ENCODE assay signal across 11 mouse cellular contexts in the genomic region with DNA sequence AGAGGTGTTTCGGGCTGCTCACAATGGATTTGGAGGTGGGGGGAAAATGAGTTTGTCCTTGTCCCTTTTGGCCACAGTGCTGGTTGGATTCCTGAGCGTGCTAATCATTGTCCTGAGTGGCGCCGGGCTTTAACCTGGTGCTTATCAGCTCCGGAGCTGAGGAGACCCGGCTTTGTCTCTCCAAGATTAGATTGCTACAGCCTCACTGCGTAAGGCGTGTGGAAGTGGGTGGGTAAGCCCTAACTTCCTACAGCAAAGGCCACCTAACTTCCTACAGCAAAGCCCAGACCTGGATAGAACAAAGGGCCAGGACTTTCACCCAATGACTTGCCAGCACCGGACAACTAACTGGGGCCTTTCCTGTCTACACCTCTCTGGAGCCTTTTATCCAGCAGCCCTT.
"Had no signal": no experiment of that assay in that cellular context is flagged by ENCODE, and none has a peak within 500 bp of the region (broad histone marks: within the 10 kb centered on the region; RNA-seq: fewer than 3 reads in every experiment).

No protein-coding gene starts in this region.

- H3K4me1 ChIP-seq: lung, embryonic 15.5 days had no signal

- H3K27me3 ChIP-seq: lung, embryonic 15.5 days; midbrain, embryonic 13.5 days had no signal

- H3K4me3 ChIP-seq: left cerebral cortex, adult 2 months; limb, embryonic 10.5 days; liver, embryonic 12.5 days; lung, embryonic 15.5 days; midbrain, embryonic 13.5 days had no signal

- H3K4me2 ChIP-seq: liver, embryonic 12.5 days; lung, embryonic 15.5 days; midbrain, embryonic 13.5 days had no signal

- H3K9ac ChIP-seq: liver, embryonic 12.5 days; lung, embryonic 15.5 days; midbrain, embryonic 13.5 days had no signal

- ATAC-seq: liver, embryonic 12.5 days; midbrain, embryonic 13.5 days had no signal

- H3K9me3 ChIP-seq: limb, embryonic 10.5 days; liver, embryonic 12.5 days; lung, embryonic 15.5 days; midbrain, embryonic 13.5 days had no signal

- DNase-seq: kidney, postnatal 25 days; lung, postnatal 36 days; right cerebral cortex, adult 18-20 months; right cerebral cortex, postnatal 25 days; thymus, adult 18-20 months; thymus, postnatal 36 days had no signal

- H3K27ac ChIP-seq: left cerebral cortex, adult 2 months; limb, embryonic 10.5 days; liver, embryonic 12.5 days; lung, embryonic 15.5 days; midbrain, embryonic 13.5 days had no signal

- H3K36me3 ChIP-seq: limb, embryonic 10.5 days; liver, embryonic 12.5 days; lung, embryonic 15.5 days; midbrain, embryonic 13.5 days had no signal
